Mouse (Mus musculus) lung, adult 2 months (tissue): ENCODE results near the gene H2al2c. TPM values are rescaled to one million over a fixed set of nuclear protein-coding genes. Genes with fewer than 3 reads are reported as not detected.
"Not testable (repeated sequence)": the region's sequence is repeated elsewhere in the genome, so short reads cannot be mapped to it uniquely, and the experiment has no call there.

Experiments
- DNase-seq: peaks from one replicate; pipeline ENCODE4 v3.0.0; 2022
- H3K4me1 ChIP-seq: fragments of 200-500 bp; 2 replicates; pipeline ENCODE4 v1.6.1; 2011; ENCODE audit warnings: low read length; ENCODE audit not compliant: control insufficient read depth, insufficient read depth
- H3K4me3 ChIP-seq: fragments of 200-500 bp; replicated peaks from 2 replicates; pipeline ENCODE3; 2011; ENCODE audit warnings: low read depth, mild to moderate bottlenecking, control low read depth, low read length; ENCODE audit errors: extremely low read depth
- WGBS: fragments of 180-500 bp; shearing (Covaris S2); methylation state at CpG from one replicate; pipeline ENCODE4 v1.1.7; 2018; 5-methylcytosine and 5-hydroxymethylcytosine counted together
- polyA plus RNA-seq: library from polyadenylated mRNA; depleted of rRNA; stranded (reverse); fragments of >200 nt; gene quantifications from 2 replicates; pipeline ENCODE4 v1.2.3, GENCODE M21; 2012; rRNA removed

Gene H2al2c
- polyA plus RNA-seq, result not detected in 2 replicates

- not testable (repeated sequence) for H3K4me1 ChIP-seq, H3K4me3 ChIP-seq, DNase-seq
- WGBS, result no CpG with 5 or more reads among the region's 4 CpGs
Observed at GRCm38 (mm10) chrY:2598799-2599198, at the start of gene H2al2c. Gene H2al2c (plus strand): TSS chrY:2599099.

Other genes starting within 250 kb of the H2al2c start
- gene Sry, start 64.6 kb downstream of the H2al2c start, polyA plus RNA-seq, result not detected in 2 replicates
- not detected in 2 replicates for gene H2al2b, start 121.6 kb downstream of the H2al2c start, polyA plus RNA-seq
- not detected in 2 replicates for gene Gm4064, start 197.1 kb downstream of the H2al2c start, polyA plus RNA-seq
- gene Rbmy, start 231.6 kb downstream of the H2al2c start, polyA plus RNA-seq, result not detected in 2 replicates
- not detected in 2 replicates for gene Gm10256, start 231.6 kb downstream of the H2al2c start, polyA plus RNA-seq